Mouse (Mus musculus) midbrain, embryonic 15.5 days (tissue): ENCODE measurements around the gene Alx3. TPM values are rescaled to one million over a fixed set of nuclear protein-coding genes. Genes with fewer than 3 reads are reported as not detected.

Experiments used
- ATAC-seq: fragments of 200-750 bp; cut with Nextera tagmentation; replicated peaks from 2 replicates; pipeline ENCODE4 v1.8.0; 2017; ENCODE audit warnings: moderate TSS enrichment
- H3K27ac ChIP-seq: fragments of 300-500 bp; sonication (generic); 2 replicates; pipeline ENCODE4 v1.5.1; 2015; ENCODE audit warnings: mild to moderate bottlenecking, inconsistent platforms
- H3K27me3 ChIP-seq: fragments of 300-500 bp; sonication (generic); replicated peaks from 2 replicates; pipeline ENCODE4 v1.6.1; 2015; ENCODE audit warnings: inconsistent platforms
- H3K36me3 ChIP-seq: fragments of 300-500 bp; sonication (generic); replicated peaks from 2 replicates; pipeline ENCODE4 v1.6.1; 2015; ENCODE audit warnings: inconsistent platforms
- H3K4me1 ChIP-seq: fragments of 300-500 bp; sonication (generic); 2 replicates; pipeline ENCODE4 v1.6.1; 2015; ENCODE audit warnings: inconsistent platforms
- H3K4me2 ChIP-seq: fragments of 300-500 bp; sonication (generic); 2 replicates; pipeline ENCODE4 v1.6.1; 2015; ENCODE audit warnings: inconsistent platforms, mild to moderate bottlenecking, moderate library complexity
- H3K4me3 ChIP-seq: fragments of 300-500 bp; sonication (generic); 2 replicates; pipeline ENCODE4 v1.5.1; 2015; ENCODE audit warnings: mild to moderate bottlenecking, inconsistent platforms
- H3K9ac ChIP-seq: fragments of 300-500 bp; sonication (generic); 2 replicates; pipeline ENCODE4 v1.6.1; 2015; ENCODE audit warnings: mild to moderate bottlenecking, inconsistent platforms
- H3K9me3 ChIP-seq: fragments of 300-500 bp; sonication (generic); 2 replicates; pipeline ENCODE4 v1.6.1; 2016; ENCODE audit warnings: inconsistent platforms
- WGBS: fragments of 180-500 bp; shearing (Covaris S2); methylation state at CpG from one replicate; pipeline ENCODE4 v1.1.7; 2015; ENCODE audit warnings: mixed read lengths; 5-methylcytosine and 5-hydroxymethylcytosine counted together
- polyA plus RNA-seq: library from polyadenylated mRNA; unstranded; fragments of >200 nt; fragmentation: Nextera tagmentation; extraction: Ambion mirVana; gene quantifications from 2 replicates; pipeline ENCODE4 v1.2.1, GENCODE M21; 2015

Alx3 gene
- polyA plus RNA-seq, 1 experiment from 2014 or later, result 1.0 TPM

- Histone ChIP-seq H3K4me2 (no peak overlapping the region), H3K9ac (no peak overlapping the region), H3K4me1 (no peaks in the 10 kb centered on the region), H3K36me3 (no peaks in the 10 kb centered on the region), H3K4me3 (no peak overlapping the region), H3K9me3 (no peaks in the 10 kb centered on the region), H3K27ac (no peak overlapping the region), H3K27me3 (no peaks in the 10 kb centered on the region)
- 76% methylated on average over 7 of the region's 7 CpGs for WGBS
- ATAC-seq, result no peak
Observed at GRCm38 (mm10) chr3:107567766-107568165, 27.1 kb upstream of the Alx3 start.

GRCm38 (mm10) chr3:107568721-107569120 is 26.1 kb upstream of the Alx3 start:
- Histone ChIP-seq H3K27me3 (no peaks in the 10 kb centered on the region), H3K4me1 (no peaks in the 10 kb centered on the region), H3K36me3 (no peaks in the 10 kb centered on the region), H3K27ac (no peak overlapping the region), H3K4me2 (no peak overlapping the region), H3K9me3 (no peaks in the 10 kb centered on the region), H3K9ac (no peak overlapping the region), H3K4me3 (no peak overlapping the region)
- peak; percentile 60 for ATAC-seq
- WGBS, result 63% methylated on average over 4 of the region's 4 CpGs

- no peaks in the 10 kb centered on the region for H3K36me3 ChIP-seq
- no peak overlapping the region for H3K27ac ChIP-seq
- no peak for ATAC-seq
- H3K4me1 ChIP-seq, result no peaks in the 10 kb centered on the region
- no peaks in the 10 kb centered on the region for H3K27me3 ChIP-seq
- H3K4me3 ChIP-seq, result no peak overlapping the region
- H3K4me2 ChIP-seq, result no peak overlapping the region
- no peaks in the 10 kb centered on the region for H3K9me3 ChIP-seq
- no peak overlapping the region for H3K9ac ChIP-seq
- 53% methylated on average over 2 of the region's 2 CpGs for WGBS
Observed at GRCm38 (mm10) chr3:107571205-107571604, 23.6 kb upstream of the Alx3 start.

- H3K27me3 ChIP-seq, result peaks cover 27% of the 10 kb centered on the region
- no peak for ATAC-seq
- no peak overlapping the region for H3K9ac ChIP-seq
- no peak overlapping the region for H3K4me2 ChIP-seq
- H3K36me3 ChIP-seq, result no peaks in the 10 kb centered on the region
- H3K4me3 ChIP-seq, result no peak overlapping the region
- H3K9me3 ChIP-seq, result no peaks in the 10 kb centered on the region
- no peaks in the 10 kb centered on the region for H3K4me1 ChIP-seq
- WGBS, result 87% methylated on average over 3 of the region's 3 CpGs
- no peak overlapping the region for H3K27ac ChIP-seq
Observed at GRCm38 (mm10) chr3:107576807-107577206, 18.0 kb upstream of the Alx3 start.

- H3K27ac ChIP-seq, result no peak overlapping the region
- H3K4me2 ChIP-seq, result no peak overlapping the region
- peaks cover 4% of the 10 kb centered on the region for H3K4me1 ChIP-seq
- H3K36me3 ChIP-seq, result no peaks in the 10 kb centered on the region
- H3K9ac ChIP-seq, result no peak overlapping the region
- H3K27me3 ChIP-seq, result peaks cover 32% of the 10 kb centered on the region
- no peak overlapping the region for H3K4me3 ChIP-seq
- H3K9me3 ChIP-seq, result no peaks in the 10 kb centered on the region
- 41% methylated on average over 3 of the region's 3 CpGs for WGBS
- no peak for ATAC-seq
Observed at GRCm38 (mm10) chr3:107577810-107578390, 16.9 kb upstream of the Alx3 start.

- Histone ChIP-seq H3K36me3 (no peaks in the 10 kb centered on the region), H3K27me3 (peaks cover 48% of the 10 kb centered on the region), H3K4me2 (no peak overlapping the region), H3K4me3 (no peak overlapping the region), H3K4me1 (peaks cover 9% of the 10 kb centered on the region), H3K27ac (no peak overlapping the region), H3K9me3 (no peaks in the 10 kb centered on the region), H3K9ac (no peak overlapping the region)
- ATAC-seq, result no peak
- 2% methylated on average over 4 of the region's 4 CpGs for WGBS
Observed at GRCm38 (mm10) chr3:107579466-107579865, 15.4 kb upstream of the Alx3 start.

GRCm38 (mm10) chr3:107581103-107582010 is 13.5 kb upstream of the Alx3 start:
- Histone ChIP-seq H3K4me3 (no peak overlapping the region), H3K9ac (no peak overlapping the region), H3K36me3 (no peaks in the 10 kb centered on the region), H3K9me3 (no peaks in the 10 kb centered on the region), H3K4me2 (no peak overlapping the region), H3K27ac (no peak overlapping the region), H3K4me1 (peaks cover 9% of the 10 kb centered on the region), H3K27me3 (peaks cover 67% of the 10 kb centered on the region)
- WGBS, result 4% methylated on average over 15 of the region's 15 CpGs
- no peak for ATAC-seq

GRCm38 (mm10) chr3:107582130-107582874 is 12.5 kb upstream of the Alx3 start:
- Histone ChIP-seq H3K4me1 (peaks cover 9% of the 10 kb centered on the region), H3K27ac (no peak overlapping the region), H3K36me3 (no peaks in the 10 kb centered on the region), H3K9ac (no peak overlapping the region), H3K4me3 (peak overlapping the region; percentile 22), H3K27me3 (peaks cover 76% of the 10 kb centered on the region), H3K9me3 (no peaks in the 10 kb centered on the region), H3K4me2 (peak overlapping the region; percentile 46)
- 2% methylated on average over 18 of the region's 18 CpGs for WGBS
- no peak for ATAC-seq

- Histone ChIP-seq H3K4me3 (peak overlapping the region; percentile 22), H3K4me1 (peaks cover 9% of the 10 kb centered on the region), H3K9me3 (no peaks in the 10 kb centered on the region), H3K36me3 (no peaks in the 10 kb centered on the region), H3K9ac (no peak overlapping the region), H3K4me2 (peak overlapping the region; percentile 46), H3K27ac (no peak overlapping the region), H3K27me3 (peaks cover 80% of the 10 kb centered on the region)
- under 1% methylated on average over 65 of the region's 65 CpGs for WGBS
- ATAC-seq, result no peak
Observed at GRCm38 (mm10) chr3:107582875-107583767, 11.7 kb upstream of the Alx3 start.

GRCm38 (mm10) chr3:107583893-107584292 is 10.9 kb upstream of the Alx3 start:
- Histone ChIP-seq H3K9ac (no peak overlapping the region), H3K4me2 (no peak overlapping the region), H3K27me3 (peaks cover 77% of the 10 kb centered on the region), H3K4me1 (peaks cover 9% of the 10 kb centered on the region), H3K4me3 (no peak overlapping the region), H3K9me3 (no peaks in the 10 kb centered on the region), H3K36me3 (no peaks in the 10 kb centered on the region), H3K27ac (no peak overlapping the region)
- WGBS, result 3% methylated on average over 1 of the region's 1 CpGs
- no peak for ATAC-seq

GRCm38 (mm10) chr3:107586504-107586903 is 8.3 kb upstream of the Alx3 start:
- H3K27me3 ChIP-seq, result peaks cover 61% of the 10 kb centered on the region
- no peak for ATAC-seq

More at GRCm38 (mm10) chr3:107586504-107586903, 8.3 kb upstream of the Alx3 start:
- H3K36me3 ChIP-seq, result no peaks in the 10 kb centered on the region
- no peak overlapping the region for H3K4me3 ChIP-seq
- H3K4me1 ChIP-seq, result peaks cover 9% of the 10 kb centered on the region
- 80% methylated on average over 6 of the region's 6 CpGs for WGBS
- H3K9ac ChIP-seq, result no peak overlapping the region
- H3K4me2 ChIP-seq, result no peak overlapping the region
- no peaks in the 10 kb centered on the region for H3K9me3 ChIP-seq
- H3K27ac ChIP-seq, result no peak overlapping the region
